Mouse (Mus musculus) right cerebral cortex, postnatal 14 days (tissue): Measurements from ENCODE around the gene Slc35f6.
A peak's percentile ranks its signal among the peaks of the same experiment; 100 is the strongest.
"Not testable (repeated sequence)": the region's sequence is repeated elsewhere in the genome, so short reads cannot be mapped to it uniquely, and the experiment has no call there.

Source experiments
- DNase-seq: peaks from one replicate; pipeline ENCODE4 v3.0.0; 2022

The Slc35f6 gene

DNA sequence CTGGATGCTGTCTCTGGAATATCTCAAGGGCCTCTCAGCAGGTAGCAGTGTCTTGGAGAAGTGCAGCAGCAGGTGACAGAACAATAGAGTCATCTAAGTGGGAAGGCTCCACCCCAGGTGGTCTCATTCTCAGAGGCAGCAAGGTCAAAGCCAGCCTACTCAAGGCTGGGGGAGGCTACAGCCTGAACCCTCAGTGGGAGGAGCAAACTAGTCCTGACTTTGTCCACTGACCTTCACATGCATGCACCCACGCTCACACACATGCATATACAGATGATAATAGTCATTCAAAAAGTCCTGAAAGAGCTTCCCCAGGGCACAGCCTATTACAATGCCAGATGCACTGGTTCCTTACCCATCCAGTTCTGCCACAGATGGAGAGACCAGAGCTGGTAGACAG lies 12.5 kb downstream of the Slc35f6 start:
- DNase-seq = no peak

GRCm38 (mm10) chr5:30660813-30661212 lies 13.1 kb downstream of the Slc35f6 start:
- no peak for DNase-seq

DNA sequence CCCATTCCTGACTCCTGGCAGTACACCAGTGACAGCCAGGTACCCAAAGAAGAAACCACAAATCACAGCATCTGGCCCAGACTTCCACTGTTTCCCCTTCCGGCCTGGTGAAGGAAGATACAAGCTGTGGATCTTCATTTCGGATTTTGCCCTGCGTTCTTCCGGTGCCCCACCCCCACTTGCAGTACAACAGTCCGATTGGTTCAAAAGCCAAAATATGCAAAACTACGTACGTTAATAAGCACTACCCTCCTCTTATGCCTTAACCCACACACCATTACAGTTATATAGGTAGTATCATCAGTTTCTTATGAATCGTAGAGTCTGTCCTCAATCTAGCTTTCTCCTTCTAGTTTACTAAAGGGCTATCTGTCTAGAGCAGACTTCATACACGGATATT lies 17.6 kb downstream of the Slc35f6 start:
- no peak for DNase-seq

- no peak for DNase-seq
Observed at GRCm38 (mm10) chr5:30665968-30666367, 18.2 kb downstream of the Slc35f6 start.

- DNase-seq = peak; percentile 75
Observed at GRCm38 (mm10) chr5:30666391-30667195, 18.9 kb downstream of the Slc35f6 start, which contains the start of gene Cenpa. TSS of gene Cenpa (plus strand) at chr5:30666777.

DNA sequence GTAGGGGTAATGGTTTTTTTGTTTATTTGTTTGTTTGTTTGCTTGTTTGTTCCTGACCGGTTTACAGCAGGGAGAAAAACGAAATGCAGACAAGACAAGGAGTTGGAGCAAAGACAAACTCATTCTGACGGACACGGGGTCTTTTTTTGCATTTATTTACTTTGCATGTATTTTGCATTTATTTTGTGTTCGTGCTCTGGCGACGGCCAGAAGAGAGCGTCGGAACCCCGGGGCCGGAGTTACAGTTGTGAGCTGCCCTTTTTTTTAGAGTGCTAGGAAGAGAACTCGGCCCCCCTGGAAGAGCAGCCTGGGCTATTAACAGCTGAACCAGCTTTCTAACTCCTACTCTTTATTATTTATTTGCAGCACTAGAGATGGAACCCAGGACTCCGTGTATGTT lies 19.5 kb downstream of the Slc35f6 start:
- no peak for DNase-seq

GRCm38 (mm10) chr5:30667686-30668085 lies 20.0 kb downstream of the Slc35f6 start:
- no peak for DNase-seq

DNA sequence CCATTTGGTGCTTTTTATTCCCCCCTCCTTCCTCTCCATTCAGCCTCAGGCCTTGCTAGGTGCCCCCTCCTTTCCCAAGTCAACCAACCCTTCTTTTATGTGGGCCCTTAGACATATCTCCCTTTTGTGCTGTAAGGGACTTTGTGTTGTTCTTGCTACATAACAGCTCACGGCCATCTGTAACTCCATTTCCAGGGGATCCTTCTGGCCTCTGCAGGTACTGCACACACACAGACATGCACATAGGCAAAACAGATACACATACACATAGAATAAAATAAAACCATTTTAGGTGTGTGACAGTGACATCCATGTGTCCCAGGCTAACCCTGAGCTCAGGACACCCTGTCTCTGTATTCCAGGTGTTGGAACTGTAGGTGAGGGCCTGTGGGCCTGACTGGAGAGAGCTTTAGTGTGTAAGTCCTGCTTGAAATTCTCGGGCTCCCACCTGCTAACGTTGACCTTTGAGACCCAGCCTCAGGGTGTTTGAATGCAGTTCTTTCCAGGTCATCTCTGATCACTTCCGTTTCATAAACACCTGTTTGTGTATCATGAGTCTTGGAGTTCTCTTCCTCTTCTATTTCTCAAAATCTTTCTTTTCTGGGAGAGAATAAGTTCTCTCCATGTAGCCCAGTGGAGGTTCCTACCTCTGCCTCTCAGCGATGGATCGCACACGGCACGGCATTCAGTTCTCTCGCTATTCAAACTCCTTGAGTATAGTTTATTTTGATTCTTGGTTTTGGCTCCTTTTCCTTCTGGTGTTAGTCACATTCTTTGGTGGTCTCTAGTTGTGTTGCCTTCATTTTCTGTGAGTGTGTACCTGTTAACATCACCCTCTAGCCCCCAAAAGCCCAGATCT lies 21.1 kb downstream of the Slc35f6 start:
- no peak for DNase-seq

DNA sequence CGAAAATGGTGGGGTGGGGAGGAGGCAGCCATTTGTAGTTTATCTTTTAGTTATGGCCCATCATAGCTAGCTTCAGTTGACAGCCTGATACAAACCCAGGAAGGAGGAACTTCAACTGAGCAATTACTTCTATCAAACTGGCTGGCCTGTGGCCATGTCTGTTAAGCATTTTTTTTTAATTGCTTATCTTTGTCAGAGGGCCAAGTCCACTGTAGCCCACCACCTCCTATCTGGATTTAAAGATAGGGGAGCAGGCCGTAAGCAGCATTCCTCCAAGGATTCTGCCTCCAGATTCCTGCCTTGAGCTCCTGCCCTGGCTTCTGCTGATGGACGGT lies 21.7 kb downstream of the Slc35f6 start:
- DNase-seq = no peak

DNA sequence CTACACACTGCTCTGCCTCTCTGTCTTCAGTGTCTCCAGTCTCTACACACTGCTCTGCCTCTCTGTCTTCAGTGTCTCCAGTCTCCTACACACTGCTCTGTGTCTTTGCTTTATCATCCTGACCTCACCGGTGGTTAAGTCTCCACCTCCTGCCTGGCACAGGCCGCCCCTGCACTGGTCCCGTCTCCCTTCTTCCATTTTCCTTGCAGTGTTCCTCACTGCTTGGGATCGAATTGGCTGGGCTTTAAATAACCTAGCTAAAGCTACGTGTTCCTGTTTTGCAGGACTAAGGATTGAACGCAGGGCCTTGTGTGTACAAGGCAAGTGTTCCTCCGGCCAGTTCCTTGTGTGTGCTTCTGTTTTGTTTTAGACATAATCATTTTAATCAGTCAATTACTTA lies 22.4 kb downstream of the Slc35f6 start:
- no peak for DNase-seq

DNA sequence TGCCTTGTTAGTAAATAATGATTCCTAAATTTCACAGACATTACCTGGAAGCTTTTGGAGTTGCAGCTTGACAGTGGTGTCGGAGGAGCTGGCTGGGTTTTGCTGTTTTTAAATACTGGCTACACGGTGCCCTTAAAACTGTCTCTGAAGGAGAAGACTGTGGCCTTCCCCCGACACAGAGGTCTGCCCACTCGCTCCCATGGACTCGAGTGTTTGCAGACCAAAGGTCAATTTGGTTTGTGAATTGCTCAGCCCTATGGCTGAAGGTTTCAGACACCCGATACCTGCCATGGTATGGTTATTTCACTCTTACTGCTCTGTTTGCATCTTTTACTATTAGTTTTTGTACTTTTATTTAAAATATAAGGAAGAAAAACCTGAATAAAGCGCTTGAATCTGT lies 26.3 kb downstream of the Slc35f6 start:
- DNase-seq = no peak

GRCm38 (mm10) chr5:30676800-30677199 lies 29.1 kb downstream of the Slc35f6 start:
- DNase-seq = no peak

GRCm38 (mm10) chr5:30678069-30678468 lies 30.3 kb downstream of the Slc35f6 start:
- DNase-seq = not testable (repeated sequence)

DNA sequence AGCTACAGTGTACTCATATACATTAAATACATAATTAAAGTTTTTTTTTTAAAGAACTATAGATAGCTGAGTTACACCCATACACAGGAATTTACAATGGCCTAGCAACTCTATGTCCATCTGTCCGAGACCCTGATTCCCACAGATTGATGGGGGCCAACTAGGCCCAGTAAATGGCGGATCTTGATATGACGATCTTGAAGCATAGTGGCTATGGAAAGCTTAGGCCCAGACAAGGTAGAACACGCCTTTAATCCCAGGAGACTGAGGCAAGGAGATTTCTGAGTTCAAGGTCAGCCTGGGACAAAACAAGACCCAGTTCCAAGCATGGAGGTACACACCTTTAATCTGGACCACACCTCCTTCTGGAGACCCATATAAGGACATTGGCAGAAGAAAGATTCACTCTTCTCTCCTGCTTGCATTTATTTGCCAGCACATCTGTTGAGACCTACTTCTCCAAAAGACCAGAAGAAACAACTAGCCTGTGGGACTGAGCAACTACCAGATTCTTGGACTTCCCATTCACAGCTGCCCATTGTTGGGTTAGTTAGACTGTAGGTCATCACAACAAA lies 31.1 kb downstream of the Slc35f6 start:
- no peak for DNase-seq

GRCm38 (mm10) chr5:30679593-30679992 lies 31.9 kb downstream of the Slc35f6 start:
- no peak for DNase-seq

- no peak for DNase-seq
Observed at GRCm38 (mm10) chr5:30681970-30682369, 34.2 kb downstream of the Slc35f6 start.

- no peak for DNase-seq
Observed at GRCm38 (mm10) chr5:30682967-30683600, 35.4 kb downstream of the Slc35f6 start.

DNA sequence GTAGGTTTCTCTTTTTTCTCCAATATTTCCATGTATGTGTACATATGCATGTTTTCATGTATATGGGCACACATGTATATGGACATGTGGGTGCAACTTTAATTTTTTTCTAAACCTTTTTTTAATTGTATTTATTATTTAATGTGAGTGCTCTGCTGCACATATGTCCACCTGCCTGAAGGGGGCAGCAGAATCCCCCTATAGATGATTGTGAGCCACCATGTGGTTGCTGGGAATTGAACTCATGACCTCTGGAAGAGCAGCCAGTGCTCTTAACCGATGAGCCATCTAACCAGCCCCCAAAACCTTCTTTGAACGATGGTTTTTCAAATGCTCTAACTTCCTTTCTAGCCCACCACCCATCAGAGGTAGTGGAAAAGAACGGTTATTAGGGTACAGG lies 36.3 kb downstream of the Slc35f6 start:
- DNase-seq = no peak

GRCm38 (mm10) chr5:30686781-30687180 lies 39.0 kb downstream of the Slc35f6 start:
- peak; percentile 38 for DNase-seq

- no peak for DNase-seq
Observed at GRCm38 (mm10) chr5:30700361-30701000, 52.7 kb downstream of the Slc35f6 start.

DNA sequence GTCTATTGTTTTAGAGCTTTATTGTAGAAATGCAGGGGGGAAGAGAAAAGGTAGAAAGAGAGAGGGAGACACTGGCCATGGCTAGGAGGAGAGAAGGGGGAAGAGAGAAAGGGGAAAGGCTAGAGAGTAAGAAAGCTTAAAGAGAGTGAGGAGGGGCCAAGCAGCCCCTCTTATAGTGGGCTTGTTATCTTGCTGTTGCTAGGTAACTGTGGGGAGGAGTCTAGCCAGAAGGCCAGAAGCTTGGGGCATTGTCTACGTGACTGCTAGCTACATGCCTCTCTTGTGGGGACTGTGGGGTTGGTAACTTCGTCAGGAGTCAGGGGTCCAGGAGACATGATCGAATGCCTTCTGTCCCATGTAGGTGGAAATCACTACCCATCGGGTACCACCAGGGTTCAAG lies 53.6 kb downstream of the Slc35f6 start:
- DNase-seq = not testable (repeated sequence)

- no peak for DNase-seq
Observed at GRCm38 (mm10) chr5:30701866-30702265, 54.1 kb downstream of the Slc35f6 start.
